Mouse (Mus musculus) forebrain, embryonic 12.5 days (tissue): ENCODE results near the gene Hcrtr1. TPM values are rescaled to one million over a fixed set of nuclear protein-coding genes. Genes with fewer than 3 reads are reported as not detected.

ENCODE experiments used
- ATAC-seq: fragments of 200-750 bp; cut with Nextera tagmentation; 2 replicates; pipeline ENCODE4 v1.8.0; 2017; ENCODE audit warnings: moderate TSS enrichment; ENCODE audit not compliant: low FRiP score
- H3K27ac ChIP-seq: fragments of 300-500 bp; sonication (generic); 2 replicates; pipeline ENCODE4 v1.5.1; 2016; ENCODE audit warnings: mild to moderate bottlenecking
- H3K27me3 ChIP-seq: fragments of 300-500 bp; sonication (generic); 2 replicates; pipeline ENCODE4 v1.6.1; 2016; ENCODE audit warnings: mild to moderate bottlenecking
- H3K36me3 ChIP-seq: fragments of 300-500 bp; sonication (generic); replicated peaks from 2 replicates; pipeline ENCODE4 v1.6.1; 2016; ENCODE audit warnings: mild to moderate bottlenecking
- H3K4me1 ChIP-seq: fragments of 300-500 bp; sonication (generic); 2 replicates; pipeline ENCODE4 v1.6.1; 2016
- H3K4me2 ChIP-seq: fragments of 300-500 bp; sonication (generic); 2 replicates; pipeline ENCODE4 v1.6.1; 2016; ENCODE audit warnings: mild to moderate bottlenecking, moderate library complexity
- H3K4me3 ChIP-seq: fragments of 300-500 bp; sonication (generic); replicated peaks from 2 replicates; pipeline ENCODE4 v1.5.1; 2016; ENCODE audit warnings: mild to moderate bottlenecking
- H3K9ac ChIP-seq: fragments of 300-500 bp; sonication (generic); 2 replicates; pipeline ENCODE4 v1.6.1; 2016; ENCODE audit warnings: mild to moderate bottlenecking
- H3K9me3 ChIP-seq: fragments of 300-500 bp; sonication (generic); 2 replicates; pipeline ENCODE4 v1.6.1; 2016
- WGBS: fragments of 180-500 bp; shearing (Covaris S2); methylation state at CpG from one replicate; pipeline ENCODE4 v1.1.7; 2016; 5-methylcytosine and 5-hydroxymethylcytosine counted together
- polyA plus RNA-seq: library from polyadenylated mRNA; unstranded; fragments of >200 nt; fragmentation: Nextera tagmentation; extraction: Ambion mirVana; gene quantifications from 2 replicates; pipeline ENCODE4 v1.2.1, GENCODE M21; 2016

Gene Hcrtr1
- polyA plus RNA-seq, 1 experiment from 2014 or later, result 0.10 TPM

- Histone ChIP-seq H3K4me2 (no peak overlapping the region), H3K27me3 (peaks cover 49% of the 10 kb centered on the region), H3K9ac (no peak overlapping the region), H3K27ac (no peak overlapping the region), H3K9me3 (no peaks in the 10 kb centered on the region), H3K4me3 (no peak overlapping the region), H3K36me3 (no peaks in the 10 kb centered on the region), H3K4me1 (peaks cover 21% of the 10 kb centered on the region)
- no peak for ATAC-seq
- 58% methylated on average over 7 of the region's 7 CpGs for WGBS
These were observed 54.7 kb downstream of the Hcrtr1 start for GRCm38 (mm10) chr4:130084331-130084945.

- 72% methylated on average over 9 of the region's 9 CpGs for WGBS
- Histone ChIP-seq H3K9me3 (no peaks in the 10 kb centered on the region), H3K4me3 (no peak overlapping the region), H3K36me3 (no peaks in the 10 kb centered on the region), H3K4me2 (no peak overlapping the region), H3K9ac (no peak overlapping the region), H3K4me1 (peaks cover 31% of the 10 kb centered on the region), H3K27ac (no peak overlapping the region), H3K27me3 (peaks cover 49% of the 10 kb centered on the region)
- ATAC-seq, result no peak
These were observed 56.9 kb downstream of the Hcrtr1 start for GRCm38 (mm10) chr4:130082211-130082610.

- no peak for ATAC-seq
- Histone ChIP-seq H3K9ac (no peak overlapping the region), H3K36me3 (no peaks in the 10 kb centered on the region), H3K27me3 (peaks cover 49% of the 10 kb centered on the region), H3K27ac (no peak overlapping the region), H3K4me1 (peaks cover 37% of the 10 kb centered on the region), H3K4me2 (no peak overlapping the region), H3K9me3 (no peaks in the 10 kb centered on the region), H3K4me3 (no peak overlapping the region)
- 77% methylated on average over 19 of the region's 19 CpGs for WGBS
These were observed 57.6 kb downstream of the Hcrtr1 start for GRCm38 (mm10) chr4:130081345-130082190.

Other genes starting within 250 kb of the Hcrtr1 start
- gene Spocd1, start 210.1 kb downstream of the Hcrtr1 start, polyA plus RNA-seq, result 0.06 TPM in 1 of 2 replicates, not detected in the other
- gene Adgrb2, start 154.5 kb downstream of the Hcrtr1 start, polyA plus RNA-seq, result 5.6 and 7.3 TPM in 2 replicates
- gene Col16a1, start 91.5 kb downstream of the Hcrtr1 start, polyA plus RNA-seq, result 10.8 and 14.8 TPM in 2 replicates
- 60.4 and 61.4 TPM in 2 replicates for gene Pef1, start 36.8 kb downstream of the Hcrtr1 start, polyA plus RNA-seq
- 4.1 and 4.6 TPM in 2 replicates for gene Tinagl1, start 35.8 kb upstream of the Hcrtr1 start, polyA plus RNA-seq
- not detected in 2 replicates for gene Gm853, start 83.0 kb upstream of the Hcrtr1 start, polyA plus RNA-seq
- gene Serinc2, start 139.8 kb upstream of the Hcrtr1 start, polyA plus RNA-seq, result 88.9 and 95.5 TPM in 2 replicates
- gene Fabp3, start 169.2 kb upstream of the Hcrtr1 start, polyA plus RNA-seq, result 18.8 and 22.3 TPM in 2 replicates
- not detected in 2 replicates for gene Gm10570, start 169.3 kb upstream of the Hcrtr1 start, polyA plus RNA-seq
- 74.2 and 78.4 TPM in 2 replicates for gene Zcchc17, start 220.6 kb upstream of the Hcrtr1 start, polyA plus RNA-seq
- gene Snrnp40, start 220.8 kb upstream of the Hcrtr1 start, polyA plus RNA-seq, result 196 and 203 TPM in 2 replicates